Mouse (Mus musculus): ENCODE data around the gene Hist1h2bh.

The Hist1h2bh gene

GRCm38 (mm10) chr13:23501511-23501910 lies 41.7 kb downstream of the Hist1h2bh start:
- DNase-seq = no peak

- DNase-seq = peak; percentile 75
These were observed 42.6 kb downstream of the Hist1h2bh start for GRCm38 (mm10) chr13:23500424-23501200.

DNA sequence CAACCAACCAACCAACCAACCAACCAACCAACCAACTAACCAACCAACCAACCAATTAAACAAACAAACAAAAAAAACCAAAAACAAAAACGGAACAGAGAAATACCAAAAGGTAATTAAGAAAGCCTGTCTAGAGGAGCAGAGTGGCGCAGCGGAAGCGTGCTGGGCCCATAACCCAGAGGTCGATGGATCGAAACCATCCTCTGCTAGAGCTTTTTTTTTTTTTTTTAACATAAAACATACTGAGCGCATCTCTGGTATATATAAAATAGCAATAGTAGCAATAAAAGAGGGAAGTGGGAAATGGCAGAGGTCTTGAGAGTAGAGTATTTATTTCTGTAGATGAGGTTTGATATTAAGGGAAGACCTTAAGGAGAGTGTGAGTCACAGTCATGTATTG lies 43.2 kb downstream of the Hist1h2bh start:
- DNase-seq = no peak

DNA sequence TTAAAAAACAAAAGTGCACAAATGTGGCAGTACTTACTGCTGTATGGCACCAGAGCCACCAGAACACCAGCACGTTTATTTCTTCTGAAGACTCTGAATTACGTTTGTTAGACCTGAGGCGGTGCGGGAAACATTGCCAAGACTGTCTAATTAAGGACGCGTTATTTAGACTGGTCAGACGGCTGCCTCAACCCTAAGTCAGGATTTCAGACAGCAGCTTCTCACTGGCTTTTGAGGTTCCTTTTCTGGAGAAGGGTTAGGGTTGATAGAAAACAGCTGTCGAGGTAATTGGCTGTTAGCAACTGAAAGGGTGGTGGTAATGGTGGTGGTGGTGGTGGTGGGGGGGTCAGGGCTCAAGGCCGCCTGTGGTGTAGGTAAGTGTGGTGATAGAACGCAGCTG lies 44.5 kb downstream of the Hist1h2bh start:
- DNase-seq = no peak

DNA sequence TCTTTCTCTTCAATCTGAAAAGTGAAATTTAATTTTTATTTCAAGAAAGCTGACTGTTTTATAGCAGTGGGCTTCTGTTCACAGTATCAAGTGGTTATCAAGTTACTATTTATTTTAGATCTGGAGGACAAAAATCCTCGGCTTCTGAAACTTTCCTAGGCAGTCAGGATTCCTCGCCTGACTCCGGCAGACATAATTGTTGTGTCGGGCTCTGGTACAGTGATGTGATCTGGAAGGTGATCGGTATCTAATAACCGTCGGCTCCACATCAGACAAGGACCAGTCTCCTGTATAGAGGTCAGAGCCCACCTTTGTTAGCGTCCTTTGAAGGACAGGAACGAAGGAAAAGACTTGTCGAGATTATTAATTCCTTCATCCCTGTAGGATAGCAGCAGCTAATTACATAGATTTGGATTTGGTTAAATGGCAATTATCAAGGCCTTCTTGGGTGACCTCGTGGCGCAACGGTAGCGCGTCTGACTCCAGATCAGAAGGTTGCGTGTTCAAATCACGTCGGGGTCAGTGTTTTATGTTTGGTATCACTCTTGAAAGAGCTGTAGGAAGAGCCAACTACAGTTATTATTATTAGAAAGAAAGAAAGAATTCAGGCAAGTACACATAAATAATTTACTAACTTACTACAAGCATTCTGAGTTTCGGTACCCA lies 45.4 kb downstream of the Hist1h2bh start:
- peak; percentile 70 for DNase-seq

DNA sequence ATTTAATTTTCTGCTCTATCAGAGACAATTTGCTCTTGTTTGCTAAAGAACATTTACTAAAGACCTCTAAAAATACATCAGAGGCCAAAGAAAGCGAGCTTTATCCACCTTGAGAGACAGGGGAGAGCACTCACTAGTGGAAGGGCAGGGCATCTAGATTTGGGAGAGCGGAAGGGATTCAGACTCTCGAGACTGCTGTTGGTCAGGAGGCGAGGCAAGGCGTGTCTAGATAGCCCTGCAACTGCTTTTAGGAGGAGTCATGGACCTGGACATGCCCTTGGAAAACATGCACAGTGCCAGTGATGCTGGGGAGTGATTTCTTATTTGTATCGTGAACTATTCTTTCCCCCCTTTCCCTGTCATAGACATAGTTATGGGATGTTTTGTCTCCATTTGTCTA lies 47.7 kb downstream of the Hist1h2bh start:
- no peak for DNase-seq

GRCm38 (mm10) chr13:23491990-23492389 lies 51.2 kb downstream of the Hist1h2bh start:
- no peak for DNase-seq

Data from retina, postnatal 1 day (tissue).